Mouse (Mus musculus) heart, postnatal 0 days (tissue): ENCODE measurements around the gene Pomgnt1.

Source experiments
- CTCF ChIP-seq: IDR thresholded peaks from 2 replicates; pipeline ENCODE4 v1.5.1; 2016; ENCODE audit warnings: antibody characterized with exemption, control low read depth, low read depth
- EP300 ChIP-seq: IDR thresholded peaks from 2 replicates; pipeline ENCODE4 v1.6.1; 2016; ENCODE audit warnings: antibody characterized with exemption, low read depth

GRCm38 (mm10) chr4:116208891-116209290 lies 85.3 kb downstream of the Pomgnt1 start:
- TF ChIP-seq CTCF: no peak
- TF ChIP-seq EP300: no peak
